Mouse (Mus musculus) liver, embryonic 12.5 days (tissue): ENCODE measurements around the gene Zfp593. TPM values are rescaled to one million over a fixed set of nuclear protein-coding genes. Genes with fewer than 3 reads are reported as not detected.
"Not testable (repeated sequence)": the region's sequence is repeated elsewhere in the genome, so short reads cannot be mapped to it uniquely, and the experiment has no call there.

Experiments
- ATAC-seq: fragments of 200-750 bp; cut with Nextera tagmentation; 2 replicates; pipeline ENCODE4 v1.8.0; 2017; ENCODE audit warnings: moderate number of reproducible peaks, mild to moderate bottlenecking, moderate library complexity
- H3K27ac ChIP-seq: fragments of 300-500 bp; sonication (generic); 2 replicates; pipeline ENCODE4 v1.5.1; 2016; ENCODE audit warnings: mild to moderate bottlenecking
- H3K27me3 ChIP-seq: fragments of 300-500 bp; sonication (generic); replicated peaks from 2 replicates; pipeline ENCODE4 v1.6.1; 2016; ENCODE audit warnings: mild to moderate bottlenecking, moderate library complexity
- H3K36me3 ChIP-seq: fragments of 300-500 bp; sonication (generic); 2 replicates; pipeline ENCODE4 v1.6.1; 2016; ENCODE audit warnings: mild to moderate bottlenecking, moderate library complexity
- H3K4me1 ChIP-seq: fragments of 300-500 bp; sonication (generic); 2 replicates; pipeline ENCODE4 v1.6.1; 2016
- H3K4me2 ChIP-seq: fragments of 300-500 bp; sonication (generic); 2 replicates; pipeline ENCODE4 v1.6.1; 2016; ENCODE audit warnings: mild to moderate bottlenecking, moderate library complexity
- H3K4me3 ChIP-seq: fragments of 300-500 bp; sonication (generic); 2 replicates; pipeline ENCODE4 v1.5.1; 2016; ENCODE audit warnings: mild to moderate bottlenecking, moderate library complexity
- H3K9ac ChIP-seq: fragments of 300-500 bp; sonication (generic); 2 replicates; pipeline ENCODE4 v1.6.1; 2016; ENCODE audit warnings: mild to moderate bottlenecking, moderate library complexity
- H3K9me3 ChIP-seq: fragments of 300-500 bp; sonication (generic); replicated peaks from 2 replicates; pipeline ENCODE4 v1.6.1; 2016; ENCODE audit warnings: mild to moderate bottlenecking, moderate library complexity
- WGBS: fragments of 180-500 bp; shearing (Covaris S2); methylation state at CpG from one replicate; pipeline ENCODE4 v1.1.7; 2016; ENCODE audit not compliant: insufficient replicate concordance; 5-methylcytosine and 5-hydroxymethylcytosine counted together
- polyA plus RNA-seq: library from polyadenylated mRNA; unstranded; fragments of >200 nt; fragmentation: Nextera tagmentation; extraction: Ambion mirVana; gene quantifications from 2 replicates; pipeline ENCODE4 v1.2.1, GENCODE M21; 2016

Zfp593 gene
- polyA plus RNA-seq, 1 experiment from 2014 or later, result 15.7 TPM

GRCm38 (mm10) chr4:134272731-134273416 is 27.5 kb upstream of the Zfp593 start:
- peak overlapping the region; percentile 91 for H3K27ac ChIP-seq
- peak overlapping the region; percentile 49 for H3K4me3 ChIP-seq
- H3K4me1 ChIP-seq, result peaks cover 30% of the 10 kb centered on the region
- peak overlapping the region; percentile 68 for H3K9ac ChIP-seq
- peaks cover 25% of the 10 kb centered on the region for H3K36me3 ChIP-seq
- 11% methylated on average over 12 of the region's 13 CpGs for WGBS
- H3K27me3 ChIP-seq, result no peaks in the 10 kb centered on the region
- peak overlapping the region; percentile 73 for H3K4me2 ChIP-seq
- no peaks in the 10 kb centered on the region for H3K9me3 ChIP-seq
- peak; percentile 56 for ATAC-seq

DNA sequence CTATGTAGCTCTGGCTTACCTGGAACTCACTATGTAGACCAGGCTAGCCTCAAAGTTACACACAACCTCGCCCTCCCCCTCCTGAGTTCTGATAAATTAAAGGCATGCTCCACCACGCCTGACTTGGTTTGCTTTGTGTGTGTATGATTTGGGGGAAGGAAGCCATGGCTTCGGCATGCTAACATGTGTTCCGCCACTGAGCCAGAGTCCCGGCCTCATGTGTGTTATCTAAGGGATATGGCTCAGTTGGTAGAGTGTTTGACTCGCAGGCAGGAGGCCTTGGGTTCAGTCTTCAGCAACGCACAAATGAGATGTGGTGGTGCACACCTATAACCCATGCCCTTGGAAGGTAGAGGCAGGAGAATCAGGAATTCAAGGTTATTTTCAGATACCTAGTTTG is 26.6 kb upstream of the Zfp593 start:
- 70% methylated on average over 7 of the region's 7 CpGs for WGBS
- no peak for ATAC-seq
- H3K36me3 ChIP-seq, result peaks cover 16% of the 10 kb centered on the region
- no peak overlapping the region for H3K9ac ChIP-seq
- H3K4me1 ChIP-seq, result peaks cover 30% of the 10 kb centered on the region
- no peaks in the 10 kb centered on the region for H3K9me3 ChIP-seq
- no peak overlapping the region for H3K4me2 ChIP-seq
- no peak overlapping the region for H3K4me3 ChIP-seq
- no peaks in the 10 kb centered on the region for H3K27me3 ChIP-seq
- no peak overlapping the region for H3K27ac ChIP-seq

- not testable (repeated sequence) for H3K36me3 ChIP-seq, H3K27me3 ChIP-seq, H3K4me3 ChIP-seq, H3K27ac ChIP-seq, H3K9ac ChIP-seq, ATAC-seq, H3K9me3 ChIP-seq, H3K4me2 ChIP-seq
- H3K4me1 ChIP-seq, result peaks cover 29% of the 10 kb centered on the region
These were observed 24.2 kb upstream of the Zfp593 start for GRCm38 (mm10) chr4:134269622-134270021.

DNA sequence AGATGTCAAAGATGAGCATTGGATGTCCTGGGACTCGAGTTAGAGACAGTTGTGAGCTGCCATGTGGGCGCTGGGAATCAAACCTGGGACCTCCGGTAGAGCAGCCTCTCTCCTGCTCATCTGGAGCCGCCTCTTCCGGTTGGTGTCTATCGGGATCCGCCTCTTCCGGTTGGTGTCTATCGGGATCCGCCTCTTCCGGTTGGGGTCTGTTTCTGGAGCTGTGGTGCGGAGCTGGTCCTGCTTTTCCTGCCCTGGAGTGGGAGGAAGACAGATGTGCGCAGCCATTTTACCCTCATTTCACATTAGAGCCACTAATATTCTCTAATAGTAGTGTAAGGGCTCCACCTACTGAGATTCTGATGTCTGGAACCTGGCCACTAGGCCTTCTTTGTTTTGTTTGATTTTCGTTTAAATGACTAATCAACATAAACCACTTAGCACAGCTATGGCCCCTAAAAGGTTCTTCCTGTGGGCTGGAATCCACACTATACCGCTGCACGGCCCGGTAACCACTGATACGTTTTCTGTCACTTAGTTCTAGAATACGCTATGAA is 22.8 kb upstream of the Zfp593 start:
- peaks cover 15% of the 10 kb centered on the region for H3K4me1 ChIP-seq
- no peak overlapping the region for H3K27ac ChIP-seq
- no peak overlapping the region for H3K4me3 ChIP-seq
- no peak overlapping the region for H3K4me2 ChIP-seq
- H3K9me3 ChIP-seq, result no peaks in the 10 kb centered on the region; the same call in 1 of the 2 replicates
- H3K36me3 ChIP-seq, result no peaks in the 10 kb centered on the region
- no peak overlapping the region for H3K9ac ChIP-seq
- ATAC-seq, result no peak
- no peaks in the 10 kb centered on the region for H3K27me3 ChIP-seq
- WGBS, result 74% methylated on average over 19 of the region's 19 CpGs

DNA sequence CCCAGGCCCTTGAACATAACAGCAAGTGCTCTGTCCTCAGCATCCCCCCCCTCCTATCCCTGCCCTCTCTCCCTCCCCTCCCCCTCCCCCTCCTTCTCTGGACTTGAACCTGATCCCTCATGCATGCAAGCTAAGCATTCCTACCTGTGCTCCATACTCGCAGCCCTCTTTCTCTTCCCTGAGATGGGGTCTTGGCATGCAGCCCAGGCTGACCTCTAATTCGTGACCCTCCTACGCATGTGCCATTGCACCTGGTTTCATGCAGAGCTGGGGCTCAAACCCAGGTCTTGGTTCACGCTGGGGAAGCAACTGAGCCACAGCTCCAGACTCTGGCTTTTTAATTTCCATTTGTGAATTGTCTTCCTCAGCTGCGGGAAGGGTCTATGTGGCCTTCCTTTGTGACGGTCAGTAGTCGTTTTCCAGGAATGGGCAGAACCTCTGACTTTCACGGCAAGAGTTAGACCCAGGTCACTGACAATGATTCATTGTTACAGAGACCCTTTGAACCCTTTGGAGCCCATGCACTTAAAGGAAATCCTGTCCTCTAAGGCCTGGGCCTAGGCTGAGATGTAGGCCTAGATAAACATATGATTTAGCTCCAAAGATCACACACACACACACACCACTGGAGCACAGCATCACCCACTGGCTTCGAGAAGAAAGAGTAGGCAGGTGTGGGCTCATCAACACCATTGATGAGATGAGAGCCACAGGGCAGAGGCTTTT is 20.6 kb upstream of the Zfp593 start:
- Histone ChIP-seq H3K4me1 (no peaks in the 10 kb centered on the region), H3K27ac (no peak overlapping the region), H3K4me3 (no peak overlapping the region), H3K36me3 (no peaks in the 10 kb centered on the region), H3K27me3 (no peaks in the 10 kb centered on the region), H3K9ac (no peak overlapping the region), H3K4me2 (no peak overlapping the region), H3K9me3 (no peaks in the 10 kb centered on the region; the same call in 1 of the 2 replicates)
- WGBS, result 62% methylated on average over 9 of the region's 9 CpGs
- ATAC-seq, result no peak

DNA sequence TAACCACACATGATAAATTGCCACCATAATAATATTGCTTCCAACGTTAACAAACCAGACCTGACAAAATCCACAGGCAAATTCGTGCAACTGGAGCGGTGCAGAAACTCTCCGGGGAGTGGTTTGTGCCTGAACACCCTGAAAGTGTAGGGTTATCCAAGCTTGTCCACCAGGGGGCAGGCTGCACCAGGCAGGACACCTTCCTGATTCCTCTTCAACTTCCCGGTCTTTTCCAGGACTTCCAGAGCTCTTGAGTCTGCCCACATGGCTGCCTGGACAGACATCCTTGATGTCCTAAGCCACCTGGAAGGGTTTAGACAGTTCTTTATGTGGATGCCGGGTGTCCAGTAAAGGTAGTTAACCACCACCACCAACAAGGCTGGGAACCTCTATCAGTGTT is 17.8 kb upstream of the Zfp593 start:
- Histone ChIP-seq H3K4me3 (no peak overlapping the region), H3K9me3 (no peaks in the 10 kb centered on the region; the same call in 1 of the 2 replicates), H3K36me3 (no peaks in the 10 kb centered on the region), H3K27ac (no peak overlapping the region), H3K27me3 (0 out of 2 replicates have a peak, but pooled peaks cover 10% of the 10 kb centered on the region), H3K4me1 (no peaks in the 10 kb centered on the region), H3K9ac (no peak overlapping the region), H3K4me2 (no peak overlapping the region)
- 45% methylated on average over 6 of the region's 6 CpGs for WGBS
- no peak for ATAC-seq

- Histone ChIP-seq H3K9ac (no peak overlapping the region), H3K27me3 (peaks cover 54% of the 10 kb centered on the region), H3K4me1 (peaks cover 30% of the 10 kb centered on the region), H3K4me2 (no peak overlapping the region), H3K27ac (no peak overlapping the region), H3K36me3 (no peaks in the 10 kb centered on the region), H3K9me3 (no peaks in the 10 kb centered on the region), H3K4me3 (no peak overlapping the region)
- no peak for ATAC-seq
- WGBS, result 44% methylated on average over 11 of the region's 11 CpGs
These were observed 13.0 kb upstream of the Zfp593 start for GRCm38 (mm10) chr4:134258354-134258753.

DNA sequence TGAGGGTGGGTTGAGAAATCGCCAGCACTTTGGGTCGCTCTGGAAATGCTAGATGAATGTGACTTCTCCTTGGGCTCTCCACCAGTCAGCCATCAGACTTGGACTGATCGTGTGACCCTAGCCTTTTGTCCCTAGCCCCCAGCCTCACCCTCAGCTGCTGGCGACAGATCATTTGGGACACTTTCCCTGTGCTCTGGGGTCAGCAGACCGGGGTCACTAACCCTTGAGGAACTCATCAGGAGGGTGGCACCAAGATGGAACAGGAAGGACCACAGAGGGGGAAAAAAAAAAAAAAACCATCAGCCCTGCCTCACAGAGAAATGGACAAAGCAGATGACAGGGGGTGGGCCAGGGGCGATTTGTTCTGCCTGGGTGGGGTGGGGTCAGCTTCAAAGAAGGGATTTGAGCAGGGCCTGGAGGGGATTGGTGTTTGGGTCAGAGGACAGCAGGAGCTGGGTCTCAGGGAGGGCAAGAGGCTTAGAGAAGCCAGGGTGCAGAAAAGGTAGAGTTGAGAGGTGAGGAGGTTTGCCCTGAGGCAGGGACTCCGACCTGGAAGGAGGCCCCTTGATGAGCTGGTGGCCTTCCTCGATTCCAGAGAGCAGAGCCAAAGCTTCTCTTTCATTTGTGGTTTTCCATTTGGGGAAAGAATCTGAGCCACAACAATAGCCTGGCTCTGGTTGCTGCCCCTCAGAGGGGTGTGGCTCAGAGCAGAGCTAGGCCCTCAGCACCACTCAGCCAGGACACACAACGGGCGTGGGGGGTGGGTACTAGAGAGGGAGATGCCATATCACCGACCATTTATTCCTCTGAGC is 12.0 kb upstream of the Zfp593 start:
- Histone ChIP-seq H3K4me2 (no peak overlapping the region), H3K27ac (no peak overlapping the region), H3K36me3 (no peaks in the 10 kb centered on the region), H3K4me1 (peaks cover 38% of the 10 kb centered on the region), H3K4me3 (no peak overlapping the region), H3K9ac (no peak overlapping the region), H3K27me3 (peaks cover 64% of the 10 kb centered on the region), H3K9me3 (no peaks in the 10 kb centered on the region)
- WGBS, result 29% methylated on average over 11 of the region's 11 CpGs
- ATAC-seq, result no peak

DNA sequence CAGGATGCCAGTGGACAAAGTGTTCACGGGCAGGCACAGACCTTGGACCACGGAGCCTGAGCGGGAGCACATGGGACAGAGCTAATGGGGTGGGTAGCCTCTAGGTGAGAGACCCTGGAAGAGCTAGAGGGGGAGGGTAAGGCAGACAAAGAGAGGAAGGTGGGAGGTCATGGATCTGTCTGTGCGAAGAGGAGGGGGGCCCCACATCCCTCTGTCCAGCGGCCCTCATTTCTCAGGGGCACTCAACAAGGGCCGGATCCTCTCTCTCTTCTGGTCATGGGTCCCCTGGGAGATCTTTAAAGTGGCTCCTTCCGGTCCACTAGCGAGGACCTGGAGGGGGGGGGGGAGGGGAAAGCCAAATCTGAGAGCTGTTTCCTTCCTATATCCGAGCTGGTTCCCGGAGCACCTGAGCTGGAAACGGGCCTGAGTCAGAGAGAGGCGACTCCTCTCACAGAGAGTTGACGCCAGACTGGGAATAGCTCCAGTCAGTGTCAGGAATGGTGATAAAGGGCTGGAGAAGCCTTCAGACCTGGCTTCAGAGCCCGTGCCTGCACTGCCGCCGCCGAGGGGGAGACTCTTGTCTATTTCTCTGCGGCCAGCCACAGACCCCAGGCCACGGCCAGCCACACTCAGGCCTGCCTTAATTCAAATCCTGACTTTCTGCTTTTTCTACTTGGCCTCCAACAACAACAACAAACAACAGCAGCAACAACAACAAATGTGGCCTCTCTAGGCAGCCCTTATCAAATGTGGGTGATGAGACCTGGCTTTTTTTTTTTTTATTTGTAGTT is 11.2 kb upstream of the Zfp593 start:
- Histone ChIP-seq H3K9me3 (no peaks in the 10 kb centered on the region), H3K27me3 (peaks cover 72% of the 10 kb centered on the region), H3K4me2 (peak overlapping the region; percentile 10; the same call in 1 of the 2 replicates), H3K9ac (0 out of 2 replicates have a peak overlapping the region, but pooled peaks have one; percentile 10), H3K4me3 (no peak overlapping the region), H3K4me1 (peaks cover 46% of the 10 kb centered on the region), H3K36me3 (no peaks in the 10 kb centered on the region), H3K27ac (0 out of 2 replicates have a peak overlapping the region, but pooled peaks have one; percentile 40)
- 23% methylated on average over 18 of the region's 19 CpGs for WGBS
- ATAC-seq, result no peak

GRCm38 (mm10) chr4:134255854-134256253 is 10.5 kb upstream of the Zfp593 start:
- H3K4me2 ChIP-seq, result no peak overlapping the region
- H3K9ac ChIP-seq, result 0 out of 2 replicates have a peak overlapping the region, but pooled peaks have one; percentile 10
- H3K36me3 ChIP-seq, result no peaks in the 10 kb centered on the region
- H3K9me3 ChIP-seq, result no peaks in the 10 kb centered on the region
- peaks cover 54% of the 10 kb centered on the region for H3K4me1 ChIP-seq
- H3K4me3 ChIP-seq, result no peak overlapping the region
- no peak for ATAC-seq
- H3K27me3 ChIP-seq, result peaks cover 79% of the 10 kb centered on the region
- WGBS, result 42% methylated on average over 4 of the region's 4 CpGs
- 0 out of 2 replicates have a peak overlapping the region, but pooled peaks have one; percentile 40 for H3K27ac ChIP-seq

GRCm38 (mm10) chr4:134254835-134255234 is 9.4 kb upstream of the Zfp593 start:
- H3K4me2 ChIP-seq, result no peak overlapping the region
- no peaks in the 10 kb centered on the region for H3K9me3 ChIP-seq
- no peak overlapping the region for H3K27ac ChIP-seq
- WGBS, result 32% methylated on average over 3 of the region's 3 CpGs
- peaks cover 90% of the 10 kb centered on the region for H3K27me3 ChIP-seq
- no peaks in the 10 kb centered on the region for H3K36me3 ChIP-seq
- ATAC-seq, result no peak
- H3K4me1 ChIP-seq, result peaks cover 63% of the 10 kb centered on the region
- no peak overlapping the region for H3K4me3 ChIP-seq
- no peak overlapping the region for H3K9ac ChIP-seq
